Mouse (Mus musculus) natural killer cell, adult 2 months (primary cell): ENCODE measurements at regions not wholly inside any gene's neighbourhood (a gene's known extent, or its start where the extent isn't known, plus 50 kb on each side); places are given as distances from the start of the nearest gene placed in this dataset.

Experiments
- DNase-seq, 2 experiments: peaks; one replicate each; pipeline ENCODE4 v3.0.0; 2022; ENCODE audit warnings: low spot score in 2 of 2

DNA sequence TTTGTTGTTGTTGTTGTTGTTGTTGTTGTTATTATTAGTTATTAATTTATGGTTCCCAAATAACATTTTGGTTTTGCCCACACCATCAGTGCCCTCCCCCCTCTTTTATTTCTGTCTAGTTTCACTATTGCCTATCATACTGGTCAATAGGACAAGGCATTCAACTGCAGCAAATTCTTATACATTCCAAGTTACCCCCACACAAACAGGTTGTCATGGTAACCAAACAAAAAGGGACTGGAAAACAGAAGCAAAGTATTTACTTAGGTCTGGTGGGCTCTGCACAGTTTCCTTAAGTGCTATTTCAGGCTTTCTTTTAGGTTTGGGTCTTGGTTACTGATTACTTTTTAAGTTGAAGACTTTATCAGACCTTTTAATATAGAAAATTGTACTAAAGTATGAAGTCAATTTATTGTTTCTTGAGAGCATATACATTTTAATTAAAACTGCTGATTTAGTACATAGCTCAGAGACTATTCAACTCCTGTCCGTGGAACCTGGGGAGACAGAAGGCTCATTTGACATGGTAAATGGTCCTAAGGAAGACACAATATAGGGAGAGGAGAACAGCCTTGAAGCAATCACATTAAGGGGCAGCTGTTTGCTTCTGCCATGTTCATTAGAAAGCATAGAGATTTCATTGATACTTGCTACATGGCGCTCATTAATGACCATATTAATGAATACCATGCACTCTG lies 90.3 kb downstream of the Brms1l start:
- no peak for DNase-seq
